ENCODE assay signal across 8 mouse cellular contexts in genomic region chr12:111664144-111664634, GRCm38 (mm10). TPM values are rescaled to one million over a fixed set of nuclear protein-coding genes. Genes with fewer than 3 reads are reported as not detected.
DNase-seq lines count a peak whose midpoint lies in the region; ATAC-seq lines count a peak whose summit lies in the region.

No protein-coding gene starts in this region.

- no peak for DNase-seq in kidney, adult 9 months
- peak; percentile 38 to 60 for DNase-seq in heart, postnatal 36 days
- no peak for DNase-seq in frontal cortex, postnatal 10 days (ENCODE audit: low spot score in 2 of 2)
- DNase-seq in adrenal gland, postnatal 4 days (ENCODE audit: low spot score in 2 of 2): no peak
- no peak for DNase-seq in ovary, adult 18-20 months (ENCODE audit: low spot score)

- no peak overlapping the region for H3K4me3 ChIP-seq in kidney, embryonic 16.5 days (ENCODE audit: low read length)
- H3K4me3 ChIP-seq in embryonic facial prominence, embryonic 13.5 days: no peak overlapping the region
- H3K4me3 ChIP-seq in midbrain, embryonic 13.5 days (replicated peaks): no peak overlapping the region

- peak overlapping the region; percentile 86 for H3K27ac ChIP-seq in kidney, embryonic 16.5 days (ENCODE audit: low read length)
- H3K27ac ChIP-seq in embryonic facial prominence, embryonic 13.5 days: peak overlapping the region; percentile 28; the same call in 1 of the 2 replicates
- peak overlapping the region; percentile 51; the same call in 1 of the 2 replicates for H3K27ac ChIP-seq in midbrain, embryonic 13.5 days

- H3K4me2 ChIP-seq in kidney, embryonic 16.5 days (replicated peaks; ENCODE audit: low read depth, low read length): peak overlapping the region; percentile 21; the same call in 1 of the 2 replicates
- no peak overlapping the region for H3K4me2 ChIP-seq in embryonic facial prominence, embryonic 13.5 days
- H3K4me2 ChIP-seq in midbrain, embryonic 13.5 days (replicated peaks): no peak overlapping the region

- no peaks in the 10 kb centered on the region for H3K9me3 ChIP-seq in kidney, embryonic 16.5 days (ENCODE audit: low read length)
- no peaks in the 10 kb centered on the region for H3K9me3 ChIP-seq in embryonic facial prominence, embryonic 13.5 days
- H3K9me3 ChIP-seq in midbrain, embryonic 13.5 days: no peaks in the 10 kb centered on the region

- H3K27me3 ChIP-seq in kidney, embryonic 16.5 days (ENCODE audit: insufficient read depth, low read length): no peaks in the 10 kb centered on the region
- H3K27me3 ChIP-seq in embryonic facial prominence, embryonic 13.5 days: peaks cover 2% of the 10 kb centered on the region; the same call in 1 of the 2 replicates
- H3K27me3 ChIP-seq in midbrain, embryonic 13.5 days: no peaks in the 10 kb centered on the region

- 22% methylated on average over 6 of the region's 6 CpGs for WGBS in kidney, embryonic 16.5 days
- WGBS in embryonic facial prominence, embryonic 13.5 days: 38% methylated on average over 6 of the region's 6 CpGs
- 37% methylated on average over 6 of the region's 6 CpGs for WGBS in midbrain, embryonic 13.5 days

- peaks cover 10% of the 10 kb centered on the region for H3K36me3 ChIP-seq in kidney, embryonic 16.5 days (ENCODE audit: insufficient read depth, low read length)
- H3K36me3 ChIP-seq in embryonic facial prominence, embryonic 13.5 days: peaks cover 29% of the 10 kb centered on the region
- H3K36me3 ChIP-seq in midbrain, embryonic 13.5 days: peaks cover 35% of the 10 kb centered on the region

- peak; percentile 79 for ATAC-seq in kidney, embryonic 16.5 days (ENCODE audit: low FRiP score, low TSS enrichment)
- no peak for ATAC-seq in embryonic facial prominence, embryonic 13.5 days (ENCODE audit: insufficient number of reproducible peaks, insufficient read depth, low FRiP score, low TSS enrichment, low read depth)
- ATAC-seq in midbrain, embryonic 13.5 days: no peak

- no peak overlapping the region for H3K9ac ChIP-seq in kidney, embryonic 16.5 days (replicated peaks; ENCODE audit: low read length)
- H3K9ac ChIP-seq in embryonic facial prominence, embryonic 13.5 days: peak overlapping the region; percentile 21; the same call in 1 of the 2 replicates
- 0 out of 2 replicates have a peak overlapping the region, but pooled peaks have one; percentile 23 for H3K9ac ChIP-seq in midbrain, embryonic 13.5 days (replicated peaks)

- intact Hi-C loops in heart, postnatal 36 days (cut with DNase I): no loop called here

- peaks cover 36% of the 10 kb centered on the region for H3K4me1 ChIP-seq in kidney, embryonic 16.5 days (ENCODE audit: insufficient read depth, low read length)
- peaks cover 21% of the 10 kb centered on the region for H3K4me1 ChIP-seq in embryonic facial prominence, embryonic 13.5 days
- peaks cover 19% of the 10 kb centered on the region for H3K4me1 ChIP-seq in midbrain, embryonic 13.5 days (replicated peaks)

RNA-seq across cellular contexts. Expression of gene Ckb, which starts 7.9 kb away (rescaled TPM):
- 134 and 188 TPM in 2 replicates for polyA plus RNA-seq in kidney, embryonic 16.5 days (2015; fragmentation: Nextera tagmentation; extraction: Ambion mirVana)
- 118 and 135 TPM in 2 replicates for polyA plus RNA-seq in embryonic facial prominence, embryonic 13.5 days (2015; fragmentation: Nextera tagmentation; extraction: Ambion mirVana)
- 10 to 100 TPM; 71.6 to 84.7 TPM for total RNA-seq in heart, postnatal 36 days (2021)
- 1,952 and 2,005 TPM in 2 replicates for polyA plus RNA-seq in midbrain, embryonic 13.5 days (2015; fragmentation: Nextera tagmentation; extraction: Ambion mirVana)
- 10 to 100 TPM; 39.6 to 40.9 TPM for total RNA-seq in adrenal gland, postnatal 4 days (2021)

RNA-seq across cellular contexts. Expression of gene Trmt61a, which starts 13.7 kb away (rescaled TPM):
- 11.6 and 12.2 TPM in 2 replicates for polyA plus RNA-seq in kidney, embryonic 16.5 days (2015; fragmentation: Nextera tagmentation; extraction: Ambion mirVana)
- polyA plus RNA-seq in embryonic facial prominence, embryonic 13.5 days (2015; fragmentation: Nextera tagmentation; extraction: Ambion mirVana): 12.5 and 13.7 TPM in 2 replicates
- total RNA-seq in heart, postnatal 36 days (2021): 1 to 10 TPM; 3.8 to 6.6 TPM
- polyA plus RNA-seq in midbrain, embryonic 13.5 days (2015; fragmentation: Nextera tagmentation; extraction: Ambion mirVana): 9.0 and 9.4 TPM in 2 replicates
- 10 to 100 TPM; 11.7 to 13.8 TPM for total RNA-seq in adrenal gland, postnatal 4 days (2021)

RNA-seq across cellular contexts. Expression of gene Bag5, which starts 48.9 kb away (rescaled TPM):
- polyA plus RNA-seq in kidney, embryonic 16.5 days (2015; fragmentation: Nextera tagmentation; extraction: Ambion mirVana): 52.0 and 59.5 TPM in 2 replicates
- 64.5 and 67.3 TPM in 2 replicates for polyA plus RNA-seq in embryonic facial prominence, embryonic 13.5 days (2015; fragmentation: Nextera tagmentation; extraction: Ambion mirVana)
- 10 to 100 TPM; 19.5 to 20.4 TPM for total RNA-seq in heart, postnatal 36 days (2021)
- 63.9 and 68.2 TPM in 2 replicates for polyA plus RNA-seq in midbrain, embryonic 13.5 days (2015; fragmentation: Nextera tagmentation; extraction: Ambion mirVana)
- 10 to 100 TPM; 35.8 to 37.0 TPM for total RNA-seq in adrenal gland, postnatal 4 days (2021)

RNA-seq across cellular contexts. Expression of gene Apopt1, which starts 48.9 kb away (rescaled TPM):
- 54.8 TPM in 2 replicates for polyA plus RNA-seq in kidney, embryonic 16.5 days (2015; fragmentation: Nextera tagmentation; extraction: Ambion mirVana)
- polyA plus RNA-seq in embryonic facial prominence, embryonic 13.5 days (2015; fragmentation: Nextera tagmentation; extraction: Ambion mirVana): 57.1 and 66.0 TPM in 2 replicates
- total RNA-seq in heart, postnatal 36 days (2021): 10 to 100 TPM; 38.4 to 40.6 TPM
- polyA plus RNA-seq in midbrain, embryonic 13.5 days (2015; fragmentation: Nextera tagmentation; extraction: Ambion mirVana): 59.5 and 59.6 TPM in 2 replicates
- 10 to 100 TPM; 65.4 to 70.1 TPM for total RNA-seq in adrenal gland, postnatal 4 days (2021)

Comparison
In these comparisons a context has a peak if more than half of its experiments do, and no peak if none do; other contexts are left out.
1. H3K27ac ChIP-seq: peak in every context shown above with its lines; median percentile 86 in kidney, embryonic 16.5 days; 51 in midbrain, embryonic 13.5 days; 28 in embryonic facial prominence, embryonic 13.5 days.
2. DNase-seq: peak in heart, postnatal 36 days (2 of 2); none in kidney, adult 9 months (single experiment), frontal cortex, postnatal 10 days (0 of 2), adrenal gland, postnatal 4 days (0 of 2) and ovary, adult 18-20 months (single experiment).
3. RNA of gene Ckb, which starts 7.9 kb away (polyA plus RNA-seq): 1,952 to 2,005 TPM in midbrain, embryonic 13.5 days; 134 to 188 TPM in kidney, embryonic 16.5 days and 118 to 135 TPM in embryonic facial prominence, embryonic 13.5 days; every median in the first group is over 10 times any median in the second.